Mouse (Mus musculus) heart, postnatal 0 days (tissue): ENCODE measurements around the gene Mmp15. TPM values are rescaled to one million over a fixed set of nuclear protein-coding genes. Genes with fewer than 3 reads are reported as not detected.

Experiments used
- ATAC-seq: fragments of 200-750 bp; cut with Nextera tagmentation; 2 replicates; pipeline ENCODE4 v1.8.0; 2017; ENCODE audit warnings: low read depth, moderate number of reproducible peaks, moderate library complexity; ENCODE audit not compliant: insufficient read depth
- DNase-seq: peaks from one replicate; pipeline ENCODE4 v3.0.0-alpha.2; 2016; ENCODE audit warnings: low spot score
- H3K27ac ChIP-seq: fragments of 300-500 bp; sonication (generic); 2 replicates; pipeline ENCODE4 v1.5.1; 2014; ENCODE audit warnings: low read depth, mild to moderate bottlenecking
- H3K27me3 ChIP-seq: fragments of 300-500 bp; sonication (generic); 2 replicates; pipeline ENCODE4 v1.6.1; 2014; ENCODE audit warnings: low read length, mixed read lengths; ENCODE audit not compliant: control insufficient read depth, insufficient read depth
- H3K36me3 ChIP-seq: fragments of 300-500 bp; sonication (generic); replicated peaks from 2 replicates; pipeline ENCODE4 v1.6.1; 2014; ENCODE audit warnings: low read length, mixed read lengths; ENCODE audit not compliant: control insufficient read depth, insufficient read depth
- H3K4me1 ChIP-seq: fragments of 300-500 bp; sonication (generic); 2 replicates; pipeline ENCODE4 v1.6.1; 2014; ENCODE audit warnings: antibody characterized with exemption; ENCODE audit not compliant: control insufficient read depth, insufficient read depth
- H3K4me2 ChIP-seq: fragments of 300-500 bp; sonication (generic); 2 replicates; pipeline ENCODE4 v1.6.1; 2014; ENCODE audit warnings: low read depth, mild to moderate bottlenecking, low read length, moderate library complexity
- H3K4me3 ChIP-seq: fragments of 300-500 bp; sonication (generic); 2 replicates; pipeline ENCODE4 v1.5.1; 2014; ENCODE audit warnings: low read depth, low read length
- H3K9ac ChIP-seq: fragments of 300-500 bp; sonication (generic); replicated peaks from 2 replicates; pipeline ENCODE4 v1.6.1; 2014; ENCODE audit warnings: low read depth, low read length, mixed read lengths
- H3K9me3 ChIP-seq: fragments of 300-500 bp; sonication (generic); replicated peaks from 2 replicates; pipeline ENCODE4 v1.6.1; 2016; ENCODE audit warnings: low read length; ENCODE audit not compliant: control insufficient read depth
- CTCF ChIP-seq: IDR thresholded peaks from 2 replicates; pipeline ENCODE4 v1.5.1; 2016; ENCODE audit warnings: antibody characterized with exemption, control low read depth, low read depth
- EP300 ChIP-seq: IDR thresholded peaks from 2 replicates; pipeline ENCODE4 v1.6.1; 2016; ENCODE audit warnings: antibody characterized with exemption, low read depth
- WGBS: fragments of 180-500 bp; shearing (Covaris S2); extraction: QIAGEN DNeasy Blood & Tissue Kit; methylation state at CpG from one replicate; pipeline ENCODE4 v1.1.7; 2014; 5-methylcytosine and 5-hydroxymethylcytosine counted together
- polyA plus RNA-seq: library from polyadenylated mRNA; unstranded; fragments of >200 nt; fragmentation: Nextera tagmentation; extraction: Ambion mirVana; gene quantifications from 2 replicates; pipeline ENCODE4 v1.2.1, GENCODE M21; 2015
- total RNA-seq: library from RNA; depleted of rRNA; stranded (reverse); fragments of >200 nt; gene quantifications from 2 replicates; pipeline ENCODE4 v1.2.3, GENCODE M21; 2014; ENCODE audit warnings: low replicate concordance

Mmp15 gene
- total and polyA plus RNA-seq, 2 experiments from 2014 or later: 32.9 to 132 TPM

GRCm38 (mm10) chr8:95352871-95353866, 1.1 kb downstream of the Mmp15 start:
- DNase-seq (no peak), ATAC-seq (peak; percentile 35)
- Histone ChIP-seq H3K4me1 (peaks cover 68% of the 10 kb centered on the region), H3K27ac (peak overlapping the region; percentile 92), H3K36me3 (no peaks in the 10 kb centered on the region; the same call in 1 of the 2 replicates), H3K4me2 (peak overlapping the region; percentile 76), H3K4me3 (peak overlapping the region; percentile 83), H3K9me3 (no peaks in the 10 kb centered on the region), H3K27me3 (no peaks in the 10 kb centered on the region), H3K9ac (peak overlapping the region; percentile 92)
- TF ChIP-seq EP300 (no peak), CTCF (no peak)
- 2% methylated on average over 62 of the region's 62 CpGs for WGBS

GRCm38 (mm10) chr8:95354606-95355005, 2.5 kb downstream of the Mmp15 start:
- Histone ChIP-seq H3K9me3 (no peaks in the 10 kb centered on the region), H3K36me3 (no peaks in the 10 kb centered on the region; the same call in 1 of the 2 replicates), H3K4me1 (peaks cover 68% of the 10 kb centered on the region), H3K4me2 (peak overlapping the region; percentile 76), H3K4me3 (peak overlapping the region; percentile 83), H3K27me3 (no peaks in the 10 kb centered on the region), H3K27ac (no peak overlapping the region), H3K9ac (peak overlapping the region; percentile 92)
- DNase-seq (no peak), ATAC-seq (no peak)
- TF ChIP-seq CTCF (no peak), EP300 (no peak)
- WGBS: 38% methylated on average over 2 of the region's 2 CpGs

- Histone ChIP-seq H3K36me3 (no peaks in the 10 kb centered on the region; the same call in 1 of the 2 replicates), H3K4me3 (no peak overlapping the region), H3K4me1 (peaks cover 91% of the 10 kb centered on the region), H3K27ac (peak overlapping the region; percentile 77), H3K9ac (peak overlapping the region; percentile 40; the same call in 1 of the 2 replicates), H3K9me3 (no peaks in the 10 kb centered on the region), H3K27me3 (no peaks in the 10 kb centered on the region), H3K4me2 (peak overlapping the region; percentile 37)
- 13% methylated on average over 8 of the region's 8 CpGs for WGBS
- TF ChIP-seq CTCF: no peak
- TF ChIP-seq EP300: 0 out of 2 replicates have a peak, but pooled peaks have one; percentile 27
- no peak for ATAC-seq
- no peak for DNase-seq
These were observed 6.7 kb downstream of the Mmp15 start for GRCm38 (mm10) chr8:95358550-95359411.

GRCm38 (mm10) chr8:95360181-95361015, 8.3 kb downstream of the Mmp15 start:
- peak overlapping the region; percentile 37 for H3K4me2 ChIP-seq
- H3K27ac ChIP-seq: peak overlapping the region; percentile 77
- H3K27me3 ChIP-seq: no peaks in the 10 kb centered on the region
- WGBS: 10% methylated on average over 7 of the region's 7 CpGs
- no peak for DNase-seq
- no peak overlapping the region for H3K4me3 ChIP-seq
- H3K9me3 ChIP-seq: no peaks in the 10 kb centered on the region
- H3K4me1 ChIP-seq: peaks cover 80% of the 10 kb centered on the region
- peak overlapping the region; percentile 23 for H3K9ac ChIP-seq
- peak; percentile 39 for ATAC-seq
- no peaks in the 10 kb centered on the region; the same call in 1 of the 2 replicates for H3K36me3 ChIP-seq
- TF ChIP-seq CTCF (no peak), EP300 (no peak)
